In the genomic region with DNA sequence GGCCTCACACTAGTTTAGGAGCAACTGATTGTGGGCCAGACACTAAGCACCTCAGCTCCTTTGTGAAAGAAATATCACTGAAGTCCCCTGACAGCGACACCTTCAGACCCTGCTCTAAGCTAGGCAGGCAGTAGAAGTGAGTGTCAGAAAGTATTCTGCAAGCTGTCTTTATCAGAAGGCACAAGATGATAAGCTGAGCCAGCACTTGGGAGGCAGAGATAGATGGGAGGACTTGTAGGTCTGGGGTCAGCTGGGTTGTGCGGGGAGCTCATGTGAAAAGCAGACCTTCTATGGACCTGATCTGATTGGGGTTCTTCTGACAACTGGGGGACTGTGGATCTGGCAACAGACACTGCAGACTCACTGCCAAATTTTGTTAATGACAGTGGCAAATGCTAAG, we compare ENCODE assay signal across 26 mouse cellular contexts.
DNase-seq lines count a peak whose midpoint lies in the region; ATAC-seq and TF ChIP-seq lines count a peak whose summit lies in the region.
"Had no signal": no experiment of that assay in that cellular context is flagged by ENCODE, and none has a peak within 500 bp of the region (broad histone marks: within the 10 kb centered on the region; RNA-seq: fewer than 3 reads in every experiment).

No protein-coding gene starts in this region.

- intact Hi-C loops in heart, postnatal 25 days (cut with DNase I): no loop called here

- no peak for TF ChIP-seq EP300 in heart, postnatal 0 days (IDR thresholded peaks at IDR 0.05; ENCODE audit: low read depth)

- H3K4me3 ChIP-seq in heart, embryonic 10.5 days: no peak overlapping the region
- H3K4me3 ChIP-seq in heart, postnatal 0 days (ENCODE audit: low read depth, low read length): no peak overlapping the region
- H3K4me3 ChIP-seq in liver, embryonic 12.5 days: no peak overlapping the region
- H3K4me3 ChIP-seq in midbrain, embryonic 15.5 days: no peak overlapping the region
- H3K4me3 ChIP-seq: forebrain, embryonic 13.5 days; neural tube, embryonic 15.5 days had no signal

- no peak overlapping the region for H3K4me2 ChIP-seq in heart, postnatal 0 days (ENCODE audit: low read depth, low read length)
- no peak overlapping the region for H3K4me2 ChIP-seq in liver, embryonic 12.5 days
- no peak overlapping the region for H3K4me2 ChIP-seq in midbrain, embryonic 15.5 days
- H3K4me2 ChIP-seq: forebrain, embryonic 13.5 days; hindbrain, embryonic 14.5 days; neural tube, embryonic 15.5 days had no signal

- no peak overlapping the region for H3K9ac ChIP-seq in heart, postnatal 0 days (replicated peaks; ENCODE audit: low read depth, low read length)
- H3K9ac ChIP-seq in liver, embryonic 12.5 days: no peak overlapping the region
- H3K9ac ChIP-seq in midbrain, embryonic 15.5 days: no peak overlapping the region
- H3K9ac ChIP-seq: forebrain, embryonic 13.5 days; hindbrain, embryonic 14.5 days; neural tube, embryonic 15.5 days had no signal

- DNase-seq in heart, embryonic 10.5 days (ENCODE audit: low spot score): no peak
- DNase-seq in heart, postnatal 25 days (ENCODE audit: low spot score): no peak
- DNase-seq in heart, postnatal 0 days (ENCODE audit: low spot score): no peak
- no peak for DNase-seq in heart, adult 9 months (ENCODE audit: low spot score in 2 of 2)
- no peak for DNase-seq in ovary, postnatal 36 days (ENCODE audit: low spot score)
- DNase-seq: adrenal gland, postnatal 10 days; cerebellum, adult 18-20 months; cerebellum, postnatal 14 days; gastrocnemius, postnatal 36 days; heart, adult 18-20 months; kidney, adult 9 months; kidney, postnatal 10 days; lung, postnatal 4 days; midbrain, embryonic 14.5 days; spleen, adult 18-20 months; thymus, postnatal 14 days had no signal

- H3K27me3 ChIP-seq in heart, embryonic 10.5 days (ENCODE audit: insufficient read depth, poor library complexity, severe bottlenecking): no peaks in the 10 kb centered on the region
- H3K27me3 ChIP-seq in heart, postnatal 0 days (ENCODE audit: control insufficient read depth, insufficient read depth, low read length): no peaks in the 10 kb centered on the region
- H3K27me3 ChIP-seq in liver, embryonic 12.5 days (replicated peaks): no peaks in the 10 kb centered on the region
- no peaks in the 10 kb centered on the region for H3K27me3 ChIP-seq in midbrain, embryonic 15.5 days (replicated peaks)
- H3K27me3 ChIP-seq: CH12.LX; forebrain, embryonic 13.5 days; neural tube, embryonic 15.5 days; Patski had no signal

- no peaks in the 10 kb centered on the region for H3K9me3 ChIP-seq in heart, embryonic 10.5 days
- no peaks in the 10 kb centered on the region for H3K9me3 ChIP-seq in heart, postnatal 0 days (replicated peaks; ENCODE audit: control insufficient read depth, low read length)
- no peaks in the 10 kb centered on the region for H3K9me3 ChIP-seq in liver, embryonic 12.5 days (replicated peaks)
- no peaks in the 10 kb centered on the region for H3K9me3 ChIP-seq in midbrain, embryonic 15.5 days
- H3K9me3 ChIP-seq: forebrain, embryonic 13.5 days; neural tube, embryonic 15.5 days had no signal

- H3K36me3 ChIP-seq in heart, embryonic 10.5 days: peaks cover 60% of the 10 kb centered on the region
- peaks cover 40% of the 10 kb centered on the region for H3K36me3 ChIP-seq in heart, postnatal 0 days (replicated peaks; ENCODE audit: control insufficient read depth, insufficient read depth, low read length)
- H3K36me3 ChIP-seq in liver, embryonic 12.5 days: peaks cover 85% of the 10 kb centered on the region
- peaks cover 18% of the 10 kb centered on the region; the same call in 1 of the 2 replicates for H3K36me3 ChIP-seq in midbrain, embryonic 15.5 days (replicated peaks)

- H3K4me1 ChIP-seq in heart, embryonic 10.5 days: peaks cover 19% of the 10 kb centered on the region
- no peaks in the 10 kb centered on the region for H3K4me1 ChIP-seq in heart, postnatal 0 days (ENCODE audit: control insufficient read depth, insufficient read depth)
- H3K4me1 ChIP-seq in liver, embryonic 12.5 days: peaks cover 12% of the 10 kb centered on the region
- no peaks in the 10 kb centered on the region for H3K4me1 ChIP-seq in midbrain, embryonic 15.5 days
- H3K4me1 ChIP-seq: forebrain, embryonic 13.5 days; neural tube, embryonic 15.5 days had no signal

- no peak for TF ChIP-seq CTCF in heart, postnatal 0 days (IDR thresholded peaks at IDR 0.05; ENCODE audit: low read depth)

- ATAC-seq in heart, postnatal 0 days (ENCODE audit: insufficient read depth, low read depth): no peak
- ATAC-seq in liver, embryonic 12.5 days: peak; percentile 80
- peak; percentile 70 for ATAC-seq in megakaryocyte progenitor cell, adult 5-6 weeks (replicated peaks; ENCODE audit: poor library complexity)
- ATAC-seq in midbrain, embryonic 15.5 days (replicated peaks): no peak
- ATAC-seq: forebrain, embryonic 13.5 days; intestine, postnatal 0 days; lung, postnatal 0 days; Patski had no signal

- H3K27ac ChIP-seq in heart, embryonic 10.5 days: peak overlapping the region; percentile 62
- 0 out of 2 replicates have a peak overlapping the region, but pooled peaks have one; percentile 34 for H3K27ac ChIP-seq in heart, postnatal 0 days (ENCODE audit: low read depth)
- H3K27ac ChIP-seq in liver, embryonic 12.5 days: peak overlapping the region; percentile 2
- no peak overlapping the region for H3K27ac ChIP-seq in midbrain, embryonic 15.5 days
- H3K27ac ChIP-seq: forebrain, embryonic 13.5 days; hindbrain, embryonic 14.5 days; neural tube, embryonic 15.5 days had no signal

- WGBS in heart, embryonic 10.5 days: 24% methylated on average over 2 of the region's 2 CpGs
- WGBS in heart, postnatal 0 days: 32% methylated on average over 2 of the region's 2 CpGs
- 27% methylated on average over 2 of the region's 2 CpGs for WGBS in liver, embryonic 12.5 days (ENCODE audit: insufficient replicate concordance)
- 83% methylated on average over 2 of the region's 2 CpGs for WGBS in midbrain, embryonic 15.5 days

Comparison
In these comparisons a context has a peak if more than half of its experiments do, and no peak if none do; other contexts are left out.
1. ATAC-seq: peak in liver, embryonic 12.5 days (single experiment) and megakaryocyte progenitor cell, adult 5-6 weeks (single experiment); none in heart, postnatal 0 days (single experiment) and midbrain, embryonic 15.5 days (single experiment).